Mouse (Mus musculus) liver, embryonic 16.5 days (tissue): ENCODE measurements at regions not wholly inside any gene's neighbourhood (a gene's known extent, or its start where the extent isn't known, plus 50 kb on each side); places are given as distances from the start of the nearest gene placed in this dataset.

Experiments used
- ATAC-seq: fragments of 200-750 bp; cut with Nextera tagmentation; 2 replicates; pipeline ENCODE4 v1.8.0; 2017; ENCODE audit warnings: low read depth, mild to moderate bottlenecking, moderate number of reproducible peaks, moderate library complexity
- H3K27ac ChIP-seq: fragments of 300-500 bp; sonication (generic); 2 replicates; pipeline ENCODE4 v1.5.1; 2014; ENCODE audit warnings: mild to moderate bottlenecking, low read length
- H3K27me3 ChIP-seq: fragments of 300-500 bp; sonication (generic); 2 replicates; pipeline ENCODE4 v1.6.1; 2014; ENCODE audit warnings: low read depth, low read length, mixed read lengths; ENCODE audit not compliant: control insufficient read depth, insufficient read depth
- H3K36me3 ChIP-seq: fragments of 300-500 bp; sonication (generic); 2 replicates; pipeline ENCODE4 v1.6.1; 2014; ENCODE audit warnings: mild to moderate bottlenecking; ENCODE audit not compliant: control insufficient read depth, insufficient read depth
- H3K4me1 ChIP-seq: fragments of 300-500 bp; sonication (generic); 2 replicates; pipeline ENCODE4 v1.6.1; 2014; ENCODE audit warnings: low read depth, low read length, mixed read lengths; ENCODE audit not compliant: control insufficient read depth
- H3K4me2 ChIP-seq: fragments of 300-500 bp; sonication (generic); 2 replicates; pipeline ENCODE4 v1.6.1; 2014; ENCODE audit warnings: low read depth, low read length, mixed read lengths
- H3K4me3 ChIP-seq: fragments of 300-500 bp; sonication (generic); 2 replicates; pipeline ENCODE4 v1.5.1; 2014; ENCODE audit warnings: low read depth, mild to moderate bottlenecking, low read length
- H3K9ac ChIP-seq: fragments of 300-500 bp; sonication (generic); 2 replicates; pipeline ENCODE4 v1.6.1; 2014; ENCODE audit warnings: low read depth, low read length
- H3K9me3 ChIP-seq: fragments of 300-500 bp; sonication (generic); replicated peaks from 2 replicates; pipeline ENCODE4 v1.6.1; 2016; ENCODE audit warnings: low read length; ENCODE audit not compliant: control insufficient read depth
- WGBS: fragments of 180-500 bp; shearing (Covaris S2); extraction: QIAGEN DNeasy Blood & Tissue Kit; methylation state at CpG from one replicate; pipeline ENCODE4 v1.1.7; 2014; ENCODE audit not compliant: insufficient replicate concordance; 5-methylcytosine and 5-hydroxymethylcytosine counted together

- Histone ChIP-seq H3K27me3 (no peaks in the 10 kb centered on the region), H3K4me3 (no peak overlapping the region), H3K27ac (no peak overlapping the region), H3K36me3 (no peaks in the 10 kb centered on the region), H3K9ac (no peak overlapping the region), H3K4me2 (no peak overlapping the region), H3K9me3 (no peaks in the 10 kb centered on the region), H3K4me1 (no peaks in the 10 kb centered on the region)
- ATAC-seq: no peak
- 74% methylated on average over 1 of the region's 1 CpGs for WGBS
These were observed 192.3 kb downstream of the Parm1 start for GRCm38 (mm10) chr5:91709494-91710286.

- H3K27me3 ChIP-seq: no peaks in the 10 kb centered on the region
- H3K4me3 ChIP-seq: no peak overlapping the region
- H3K9me3 ChIP-seq: no peaks in the 10 kb centered on the region
- H3K27ac ChIP-seq: no peak overlapping the region
- no peak for ATAC-seq
- H3K36me3 ChIP-seq: no peaks in the 10 kb centered on the region
- H3K9ac ChIP-seq: no peak overlapping the region
- WGBS: 73% methylated on average over 6 of the region's 6 CpGs
- no peak overlapping the region for H3K4me2 ChIP-seq
- no peaks in the 10 kb centered on the region for H3K4me1 ChIP-seq
These were observed 190.7 kb downstream of the Parm1 start for GRCm38 (mm10) chr5:91708149-91708548.

- Histone ChIP-seq H3K4me1 (no peaks in the 10 kb centered on the region), H3K27me3 (no peaks in the 10 kb centered on the region), H3K9me3 (no peaks in the 10 kb centered on the region), H3K4me2 (no peak overlapping the region), H3K27ac (no peak overlapping the region), H3K4me3 (no peak overlapping the region), H3K9ac (no peak overlapping the region), H3K36me3 (no peaks in the 10 kb centered on the region)
- no peak for ATAC-seq
- WGBS: 61% methylated on average over 6 of the region's 6 CpGs
These were observed 179.7 kb downstream of the Parm1 start for GRCm38 (mm10) chr5:91697075-91697474.

GRCm38 (mm10) chr5:91696532-91696931 is 179.1 kb downstream of the Parm1 start:
- Histone ChIP-seq H3K4me2 (no peak overlapping the region), H3K4me3 (no peak overlapping the region), H3K9me3 (no peaks in the 10 kb centered on the region), H3K27ac (no peak overlapping the region), H3K4me1 (no peaks in the 10 kb centered on the region), H3K27me3 (no peaks in the 10 kb centered on the region), H3K9ac (no peak overlapping the region), H3K36me3 (no peaks in the 10 kb centered on the region)
- WGBS: 68% methylated on average over 6 of the region's 6 CpGs
- no peak for ATAC-seq

GRCm38 (mm10) chr5:91695632-91696031 is 178.2 kb downstream of the Parm1 start:
- 30% methylated on average over 3 of the region's 3 CpGs for WGBS
- H3K36me3 ChIP-seq: no peaks in the 10 kb centered on the region
- H3K4me2 ChIP-seq: no peak overlapping the region
- H3K4me1 ChIP-seq: no peaks in the 10 kb centered on the region
- ATAC-seq: no peak
- H3K9ac ChIP-seq: no peak overlapping the region
- H3K27ac ChIP-seq: no peak overlapping the region
- no peaks in the 10 kb centered on the region for H3K27me3 ChIP-seq
- no peaks in the 10 kb centered on the region for H3K9me3 ChIP-seq
- no peak overlapping the region for H3K4me3 ChIP-seq

- no peaks in the 10 kb centered on the region for H3K36me3 ChIP-seq
- no peaks in the 10 kb centered on the region for H3K9me3 ChIP-seq
- no peak for ATAC-seq
- 76% methylated on average over 11 of the region's 11 CpGs for WGBS
- H3K27me3 ChIP-seq: no peaks in the 10 kb centered on the region
- no peak overlapping the region for H3K9ac ChIP-seq
- H3K4me1 ChIP-seq: no peaks in the 10 kb centered on the region
- no peak overlapping the region for H3K27ac ChIP-seq
- H3K4me2 ChIP-seq: no peak overlapping the region
- H3K4me3 ChIP-seq: no peak overlapping the region
These were observed 175.9 kb downstream of the Parm1 start for GRCm38 (mm10) chr5:91693277-91693676.

GRCm38 (mm10) chr5:91692292-91692691 is 174.9 kb downstream of the Parm1 start:
- Histone ChIP-seq H3K27me3 (no peaks in the 10 kb centered on the region), H3K4me2 (no peak overlapping the region), H3K9ac (no peak overlapping the region), H3K4me1 (no peaks in the 10 kb centered on the region), H3K36me3 (no peaks in the 10 kb centered on the region), H3K9me3 (no peaks in the 10 kb centered on the region), H3K4me3 (no peak overlapping the region), H3K27ac (no peak overlapping the region)
- 53% methylated on average over 6 of the region's 6 CpGs for WGBS
- ATAC-seq: no peak

GRCm38 (mm10) chr5:91678727-91679126 is 161.3 kb downstream of the Parm1 start:
- whole genome bisulfite sequencing: 65% methylated on average over 6 of the region's 6 CpGs
- H3K27me3 ChIP-seq: no peaks in the 10 kb centered on the region
- H3K27ac ChIP-seq: no peak overlapping the region
- no peaks in the 10 kb centered on the region for H3K9me3 ChIP-seq
- ATAC-seq: no peak
- H3K4me3 ChIP-seq: no peak overlapping the region
- no peak overlapping the region for H3K4me2 ChIP-seq
- no peaks in the 10 kb centered on the region for H3K4me1 ChIP-seq
- H3K36me3 ChIP-seq: no peaks in the 10 kb centered on the region
- H3K9ac ChIP-seq: no peak overlapping the region
